Mouse (Mus musculus) frontal cortex, postnatal 10 days (tissue): ENCODE measurements around the gene Asic2.

Experiments
- DNase-seq, 2 experiments: peaks; one replicate each; pipeline ENCODE4 v3.0.0; 2022; ENCODE audit warnings: low spot score in 2 of 2, mixed read lengths in 1 of 2

Asic2 gene

DNA sequence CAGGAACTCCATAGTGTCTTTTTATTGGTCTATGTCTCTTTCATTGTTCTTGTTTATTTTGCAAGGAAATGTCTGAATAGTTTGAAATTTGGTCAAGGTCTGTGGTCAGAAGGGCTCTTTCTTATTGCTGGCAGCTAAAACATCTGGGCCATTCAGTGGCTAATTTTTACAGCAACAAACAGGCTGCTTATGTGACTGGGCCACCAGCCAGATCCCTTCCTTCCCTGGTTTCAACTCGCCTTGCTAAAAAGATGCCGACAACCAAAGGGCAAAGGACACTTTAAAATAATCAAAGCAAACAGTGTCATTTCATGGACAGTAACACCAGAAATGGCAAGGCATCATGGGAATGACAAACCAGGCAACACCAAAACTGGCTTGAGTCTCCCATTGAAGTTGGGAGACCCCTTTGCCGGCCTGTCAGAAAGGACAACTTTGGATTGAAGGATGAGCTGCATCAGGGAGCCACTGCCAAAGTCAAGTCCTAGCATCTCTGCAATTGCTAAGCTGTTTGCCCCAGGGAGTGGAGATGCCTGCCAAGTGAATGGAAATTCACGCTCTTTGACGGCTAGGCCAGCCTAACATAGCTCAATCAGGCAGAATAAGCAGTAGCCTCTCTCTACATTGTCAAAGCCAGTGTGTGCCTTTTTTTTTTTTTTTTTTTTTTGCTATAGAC lies 123.1 kb downstream of the Asic2 start:
- no peak for DNase-seq

DNA sequence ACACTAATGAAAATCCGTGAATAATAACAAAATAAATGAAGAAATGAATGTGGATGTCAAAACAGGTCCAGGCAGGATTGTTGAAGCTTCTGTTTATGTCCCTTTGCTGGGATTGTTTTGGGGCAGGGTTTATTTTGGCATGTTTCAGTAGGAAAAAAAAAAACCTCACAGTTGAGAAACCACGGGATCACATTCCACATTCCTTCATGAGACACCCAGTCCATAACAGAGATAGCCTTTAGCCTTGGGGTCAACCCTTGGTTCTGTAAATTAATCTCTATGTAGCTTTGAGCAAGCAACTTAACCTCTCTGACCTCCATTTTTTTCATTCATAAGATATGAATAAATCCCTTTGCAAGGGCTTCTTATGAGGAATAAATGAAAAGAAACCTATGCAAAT lies 127.3 kb downstream of the Asic2 start:
- DNase-seq: no peak

DNA sequence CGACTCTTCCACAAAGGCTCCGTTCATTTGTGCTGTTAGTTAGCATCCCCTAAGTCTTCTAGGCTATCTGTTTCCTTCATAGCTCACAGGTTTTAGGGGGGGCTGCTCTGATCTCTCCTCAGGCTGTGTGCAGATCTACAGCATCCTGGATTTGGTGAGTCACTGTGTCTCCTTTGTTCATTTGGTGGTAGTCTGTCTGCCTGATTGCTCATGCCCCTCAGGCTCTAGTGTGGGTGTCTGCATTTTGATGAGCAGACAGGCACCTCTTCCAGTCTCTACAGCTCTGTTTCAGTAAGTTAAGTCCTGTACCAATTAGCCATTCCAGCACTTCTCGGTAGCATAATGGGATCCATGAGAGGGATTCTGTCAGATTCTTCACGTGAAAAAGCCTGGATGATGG lies 129.8 kb downstream of the Asic2 start:
- DNase-seq: no peak

DNA sequence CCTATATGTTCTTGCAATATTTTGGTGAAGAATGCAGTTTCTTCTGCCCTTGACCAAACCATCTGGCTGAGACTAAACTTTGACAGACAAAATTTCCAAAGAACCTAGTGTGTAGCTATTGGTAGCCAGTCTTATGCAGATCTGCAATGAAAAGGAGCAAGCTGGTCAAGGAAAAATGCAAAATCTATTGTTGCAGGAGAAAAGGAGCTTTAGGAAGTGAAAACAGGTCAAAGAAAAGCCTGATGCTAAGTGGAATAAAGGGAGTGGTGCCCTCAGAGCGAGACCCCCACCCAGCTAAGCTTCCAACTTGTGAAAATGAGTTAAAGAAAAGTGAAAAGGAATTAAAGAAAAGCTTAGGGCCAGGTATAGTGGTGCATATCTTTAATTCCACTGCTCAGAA lies 135.9 kb downstream of the Asic2 start:
- no peak for DNase-seq

DNA sequence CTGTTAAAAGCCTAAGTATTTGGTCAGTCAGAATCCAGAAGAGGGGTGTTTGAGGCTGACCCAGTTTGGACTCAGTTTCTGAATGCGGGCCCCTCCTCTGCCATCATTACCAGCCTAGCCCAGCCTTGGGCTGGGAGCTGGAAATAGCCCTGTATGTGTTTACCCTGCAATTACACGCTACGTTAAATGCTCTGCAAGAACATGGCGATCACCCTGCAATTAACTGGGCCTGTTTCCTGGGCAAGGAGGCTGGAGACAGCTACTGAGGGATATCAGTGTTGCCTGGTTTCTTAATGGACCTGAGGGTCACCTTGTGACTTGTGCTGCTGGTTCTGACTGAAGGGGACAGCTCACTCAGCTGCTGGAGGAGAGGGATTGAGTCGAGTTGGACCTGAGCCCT lies 151.7 kb downstream of the Asic2 start:
- DNase-seq: no peak

DNA sequence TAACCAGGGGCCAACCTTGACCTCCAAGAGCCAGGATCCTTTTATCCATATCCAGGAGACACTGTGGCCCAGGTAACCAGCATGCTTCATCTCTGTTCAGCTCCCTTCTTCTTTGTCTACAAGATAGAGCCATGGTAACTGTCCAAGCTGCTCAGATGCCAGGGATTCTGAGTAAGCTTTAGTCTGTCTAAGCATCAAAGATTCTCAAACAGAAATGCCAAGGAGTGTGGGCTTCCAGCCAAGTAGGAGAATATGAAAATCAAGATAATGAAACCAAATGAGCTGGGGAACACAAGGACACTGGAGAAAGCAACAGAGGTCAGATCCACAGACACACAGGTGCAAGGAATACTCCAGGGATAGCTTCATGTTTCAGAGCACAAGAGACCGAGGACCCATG lies 153.4 kb downstream of the Asic2 start:
- peak in 1 of 2 experiments; percentile 35 for DNase-seq

DNA sequence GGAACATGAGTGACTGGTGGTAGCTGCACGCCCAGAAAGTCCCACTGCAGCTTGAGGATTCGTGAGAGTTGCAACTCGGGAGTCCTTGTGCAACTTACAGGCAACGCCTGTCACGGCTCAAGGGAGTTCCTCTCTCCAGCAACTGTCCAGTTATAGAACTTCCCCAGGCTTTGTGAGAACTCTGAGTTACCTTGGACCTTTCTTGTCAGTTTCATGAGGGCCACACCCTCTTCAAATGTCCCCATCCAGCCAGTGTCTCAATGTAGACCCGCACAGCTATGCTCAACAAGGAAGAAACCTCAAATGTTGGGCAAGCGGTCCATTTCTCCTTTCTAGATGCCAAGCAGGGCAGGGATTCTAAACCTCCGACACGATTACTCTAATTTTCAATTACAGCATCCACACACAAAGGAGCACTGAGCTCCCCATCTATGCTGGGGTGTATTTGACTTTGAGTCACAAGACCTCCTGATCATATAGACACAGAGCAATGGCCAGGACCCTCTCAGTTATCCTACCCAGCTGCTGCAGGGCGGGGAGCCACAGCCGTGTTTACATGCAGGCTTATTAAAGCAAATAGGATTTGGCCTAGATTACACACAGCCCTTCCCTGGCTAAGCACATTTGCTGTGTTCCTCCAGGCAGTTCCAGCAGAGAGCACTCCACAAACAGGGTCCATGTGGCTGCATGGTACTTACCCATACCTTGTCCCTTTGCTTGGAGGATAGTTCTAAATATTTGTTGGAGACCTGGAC lies 161.2 kb downstream of the Asic2 start:
- DNase-seq: no peak

DNA sequence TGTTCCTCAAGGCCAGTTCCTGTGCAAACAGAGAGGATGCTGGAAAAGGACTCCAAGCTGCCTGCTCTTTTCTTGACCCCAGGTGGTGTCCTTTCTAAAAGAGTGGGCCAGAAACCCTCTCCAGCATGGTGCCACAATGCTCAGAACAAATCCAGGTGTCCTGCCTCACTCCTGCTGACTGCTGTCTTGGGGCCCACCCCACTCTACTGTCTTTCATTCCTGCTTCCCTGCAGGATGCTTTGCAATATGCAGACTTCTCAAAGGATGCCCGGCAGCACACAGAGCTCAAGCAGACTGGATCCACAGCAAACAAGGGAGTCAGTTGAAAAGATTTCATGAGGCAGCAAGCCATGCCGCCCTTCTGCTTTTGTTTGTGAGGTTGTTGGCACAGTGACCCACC lies 164.7 kb downstream of the Asic2 start:
- no peak for DNase-seq

DNA sequence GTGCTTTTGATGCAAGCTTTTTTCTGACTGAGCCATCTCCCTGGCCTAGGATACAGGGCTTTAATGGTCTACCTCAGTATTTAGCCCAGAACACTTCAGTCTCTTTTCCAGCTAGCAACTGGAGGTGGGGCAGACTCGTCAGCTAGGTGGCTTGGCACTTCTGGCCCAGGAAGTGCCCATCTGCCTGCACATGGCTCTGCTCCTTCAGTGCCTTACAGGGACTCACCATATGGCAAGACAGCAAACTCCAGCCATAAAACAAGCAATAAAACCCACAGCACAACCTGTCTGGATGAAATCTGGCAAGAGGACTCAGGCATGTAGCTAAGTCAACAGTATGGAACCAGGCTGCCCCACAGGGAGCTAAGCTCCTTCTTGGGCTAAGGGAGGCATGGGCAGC lies 165.6 kb downstream of the Asic2 start:
- no peak for DNase-seq

DNA sequence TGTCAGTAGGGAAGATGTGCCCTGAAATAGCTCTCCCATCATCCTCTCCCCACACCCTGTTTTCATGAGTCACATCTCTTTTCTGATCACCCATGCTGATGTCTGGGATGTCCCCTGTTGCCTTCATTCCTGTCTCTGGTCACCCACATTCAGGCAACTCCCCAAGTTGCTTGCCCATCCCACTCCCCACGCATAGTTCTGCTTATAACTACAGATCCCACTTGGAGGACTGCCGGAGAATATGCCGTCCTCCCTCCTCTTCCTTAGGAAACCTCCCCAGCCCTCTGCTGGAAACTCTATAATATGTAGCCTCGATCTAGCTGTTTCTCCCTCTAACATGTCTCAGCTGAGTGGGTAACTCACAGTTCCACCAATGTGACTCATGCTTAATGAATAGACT lies 167.4 kb downstream of the Asic2 start:
- peak in 1 of 2 experiments; percentile 44 for DNase-seq

DNA sequence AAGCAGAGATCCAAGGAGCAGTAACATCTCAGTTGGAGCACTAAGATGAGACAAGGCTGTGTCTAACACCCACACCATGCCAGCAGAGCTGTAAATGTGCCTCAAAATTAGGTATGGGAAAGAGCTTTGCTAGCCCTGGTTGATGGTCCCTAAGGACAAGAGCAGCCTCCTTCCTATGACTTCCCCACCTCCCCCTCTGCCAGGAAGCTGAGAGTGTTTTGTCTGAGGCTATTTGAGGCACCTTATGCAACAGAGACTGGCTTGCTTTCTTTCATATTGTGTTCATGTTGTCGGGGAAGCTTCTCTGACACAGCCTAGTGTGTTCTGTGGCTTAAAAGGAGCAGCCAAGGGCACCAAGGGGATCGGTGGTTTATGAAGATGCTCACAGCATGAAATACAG lies 174.7 kb downstream of the Asic2 start:
- DNase-seq: no peak

DNA sequence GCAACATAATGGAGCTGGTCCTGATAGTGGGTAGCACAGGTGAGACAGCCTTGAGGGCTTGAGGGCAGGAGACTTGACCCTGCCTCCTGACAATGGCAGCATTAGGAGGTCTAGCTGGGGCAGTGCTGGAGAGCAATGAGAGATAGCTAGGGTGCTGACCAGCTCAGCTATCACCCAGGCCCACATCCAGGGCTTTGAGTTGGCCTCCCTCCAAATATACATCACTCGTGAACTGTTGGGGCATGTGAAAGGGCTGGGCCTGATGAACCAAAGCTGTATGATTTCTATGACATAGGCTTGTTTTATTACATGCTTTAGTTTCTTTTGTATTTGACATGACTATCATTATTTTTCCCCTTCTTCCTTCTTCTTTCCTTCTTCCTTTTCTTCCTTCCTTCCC lies 176.7 kb downstream of the Asic2 start:
- no peak for DNase-seq

DNA sequence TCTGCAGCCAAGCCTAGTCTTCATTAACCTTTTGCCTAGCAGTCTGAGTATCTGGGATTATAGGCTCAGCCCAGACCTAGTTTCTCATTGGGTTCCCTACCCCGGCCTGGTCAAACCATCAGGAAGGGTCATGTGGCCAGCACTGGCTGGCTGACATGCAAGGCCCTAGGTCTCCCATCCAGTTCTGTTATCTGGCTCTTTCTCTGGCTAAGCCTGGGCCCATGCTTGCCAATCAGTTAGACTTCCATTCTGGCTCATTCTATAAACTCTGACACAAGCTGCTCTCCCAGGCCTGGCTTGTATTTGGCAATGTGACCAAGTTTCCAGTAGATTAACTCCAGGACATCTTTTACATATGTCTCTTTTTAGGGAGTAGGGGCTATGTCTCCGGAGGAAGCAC lies 187.7 kb downstream of the Asic2 start:
- DNase-seq: no peak

DNA sequence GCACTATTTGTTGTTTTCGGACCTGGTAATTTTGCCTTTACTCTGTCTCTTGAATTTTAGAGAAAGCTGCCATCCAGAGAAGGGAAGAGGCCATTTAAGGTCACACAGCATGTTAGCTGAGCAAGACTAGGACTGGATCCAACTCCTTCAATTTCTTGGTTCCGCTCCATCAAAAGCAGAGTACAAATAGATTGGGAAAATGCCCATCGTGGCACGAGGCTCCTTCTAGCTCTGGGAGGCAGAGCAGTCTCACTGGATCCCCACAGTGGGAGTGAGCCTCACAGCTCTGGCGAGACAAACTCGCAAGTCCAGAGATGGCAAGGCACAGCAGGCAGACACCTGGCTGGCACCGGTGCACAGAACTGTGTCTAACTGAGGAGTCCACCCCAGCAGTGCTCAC lies 188.4 kb downstream of the Asic2 start:
- peak; percentile 51 to 52 for DNase-seq

DNA sequence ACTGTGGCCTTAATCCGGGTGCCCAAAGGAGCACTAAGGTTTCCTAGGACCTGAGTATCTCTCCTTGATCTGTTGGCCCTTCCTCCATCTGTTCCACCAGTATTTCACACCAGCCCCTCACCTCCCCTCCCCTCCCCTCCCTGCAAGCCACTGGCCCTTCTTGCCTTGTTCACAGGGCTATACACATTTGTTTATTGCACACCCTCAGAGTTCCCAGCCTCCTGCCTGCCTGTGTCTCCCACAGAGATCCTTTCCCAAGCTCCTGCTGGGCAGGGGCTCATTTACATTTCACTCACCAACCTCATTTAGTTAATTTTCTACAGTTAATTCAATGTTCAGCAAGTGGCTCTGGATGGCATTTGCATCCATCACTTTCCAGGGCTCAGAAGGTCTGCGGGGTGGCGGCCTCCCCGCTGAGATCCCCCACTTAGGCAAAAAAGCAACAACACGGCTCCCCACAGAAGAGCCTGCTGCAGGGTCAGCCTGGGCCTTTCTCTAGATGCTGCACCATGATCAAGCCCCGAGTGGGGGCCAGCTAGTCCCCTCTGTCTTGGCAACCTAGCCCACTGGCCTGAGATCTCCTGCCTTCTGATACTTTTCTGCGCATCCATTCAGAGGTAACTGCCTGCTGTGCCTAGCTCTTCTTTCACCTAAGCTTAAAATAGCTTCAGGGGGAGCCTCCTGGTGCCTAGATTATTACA lies 196.9 kb downstream of the Asic2 start:
- DNase-seq: no peak

DNA sequence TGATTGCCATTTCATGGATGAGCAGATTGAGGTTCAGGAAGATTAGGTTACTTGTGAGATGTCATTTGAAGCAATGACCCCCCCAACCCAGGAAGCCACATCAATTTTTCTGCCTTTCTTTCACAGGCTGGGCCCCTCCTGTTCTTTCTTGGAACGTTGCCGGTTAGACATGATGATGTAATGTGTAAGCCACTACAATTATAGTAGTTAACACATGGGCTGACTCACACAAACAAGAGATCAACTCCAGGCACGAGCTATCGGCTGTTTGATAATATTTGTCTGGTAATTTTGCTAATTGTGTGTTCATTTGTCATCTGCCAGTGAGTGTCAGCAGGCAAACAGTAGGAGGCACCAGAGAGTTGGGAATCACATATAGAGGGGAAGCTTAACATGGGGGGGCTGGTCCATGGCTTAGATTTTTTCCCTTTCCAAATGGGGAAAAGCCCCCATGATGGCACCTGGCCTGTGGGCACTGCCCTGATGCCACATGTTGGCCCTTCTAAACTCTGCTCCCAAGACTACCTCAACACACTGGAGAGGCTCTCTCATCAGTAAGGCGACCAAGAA lies 198.5 kb downstream of the Asic2 start:
- no peak for DNase-seq

DNA sequence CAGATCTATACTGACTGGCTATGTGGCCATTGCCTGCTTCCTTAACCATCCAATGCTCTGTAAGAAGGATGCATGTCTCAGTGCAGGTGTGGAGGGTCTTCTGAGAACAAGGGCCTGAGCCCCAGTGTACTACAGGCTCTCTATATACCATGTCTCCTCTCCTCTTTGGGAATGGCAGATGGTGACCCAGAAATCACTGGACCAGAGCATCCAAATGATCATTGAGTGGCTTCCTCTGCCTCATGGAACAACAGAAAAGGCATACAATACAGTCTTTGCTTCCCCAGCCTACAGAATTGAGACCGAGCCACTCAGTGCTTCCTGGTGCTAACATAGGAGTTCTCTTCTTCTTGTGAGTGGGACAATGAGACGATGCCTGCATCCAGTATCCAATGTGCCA lies 200.0 kb downstream of the Asic2 start:
- DNase-seq: no peak

DNA sequence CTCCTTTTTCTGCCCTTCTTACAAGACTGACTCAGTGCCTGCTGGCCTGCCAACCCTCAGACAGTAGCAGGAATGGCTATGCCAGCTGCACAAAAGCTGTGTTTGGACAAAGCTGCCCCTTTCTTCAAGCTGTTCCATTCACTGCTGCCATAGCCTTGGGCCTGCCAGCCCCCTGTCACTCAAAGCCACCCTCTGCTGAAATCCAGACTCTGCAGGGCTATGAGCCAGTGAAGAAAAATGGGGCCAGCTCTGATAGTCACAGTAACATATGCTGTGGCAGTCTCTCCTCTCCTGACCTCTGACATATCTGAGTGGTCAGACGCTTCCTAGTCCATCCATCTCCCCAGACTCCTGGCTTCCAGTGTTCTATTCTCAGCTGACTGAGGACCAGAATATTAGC lies 200.5 kb downstream of the Asic2 start:
- peak; percentile 58 to 61 for DNase-seq

DNA sequence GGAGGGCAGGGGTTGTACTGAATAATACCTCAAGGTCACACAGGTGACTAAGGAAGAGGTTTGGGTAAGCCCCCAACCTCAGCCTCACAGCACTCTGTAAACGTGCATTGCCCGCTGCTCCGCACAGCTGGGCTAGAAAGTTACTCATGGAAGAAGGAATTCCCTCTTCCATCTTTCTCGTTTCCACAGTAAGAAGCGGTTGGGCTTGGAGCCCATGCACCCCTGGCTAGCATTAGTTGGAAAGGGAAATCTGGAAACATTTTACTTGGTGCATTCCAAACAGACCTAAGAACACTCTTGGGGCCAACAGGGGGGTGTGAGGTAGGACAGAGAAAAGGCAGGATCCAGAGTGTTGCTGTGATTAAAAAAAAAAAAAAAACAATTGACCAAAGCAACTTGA lies 203.0 kb downstream of the Asic2 start:
- no peak for DNase-seq

DNA sequence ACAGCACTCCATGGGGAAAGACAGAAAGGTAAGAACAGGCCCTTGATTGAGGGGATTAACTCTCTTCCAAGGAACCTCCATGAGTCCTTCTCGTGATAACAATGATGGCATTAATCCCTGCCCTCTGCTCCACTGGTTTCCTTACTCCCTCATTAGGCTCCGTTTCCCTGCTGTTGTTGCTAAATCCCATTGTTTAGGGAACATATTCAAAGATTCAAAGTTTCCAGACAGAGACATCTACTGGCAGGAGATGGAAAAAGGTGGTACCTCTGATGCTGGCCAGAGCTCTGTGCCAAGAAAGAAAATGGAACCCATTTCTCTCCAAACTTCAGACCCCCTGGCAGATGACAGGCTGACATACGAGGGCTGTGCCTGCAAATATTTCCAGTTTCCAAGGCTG lies 203.5 kb downstream of the Asic2 start:
- no peak for DNase-seq

DNA sequence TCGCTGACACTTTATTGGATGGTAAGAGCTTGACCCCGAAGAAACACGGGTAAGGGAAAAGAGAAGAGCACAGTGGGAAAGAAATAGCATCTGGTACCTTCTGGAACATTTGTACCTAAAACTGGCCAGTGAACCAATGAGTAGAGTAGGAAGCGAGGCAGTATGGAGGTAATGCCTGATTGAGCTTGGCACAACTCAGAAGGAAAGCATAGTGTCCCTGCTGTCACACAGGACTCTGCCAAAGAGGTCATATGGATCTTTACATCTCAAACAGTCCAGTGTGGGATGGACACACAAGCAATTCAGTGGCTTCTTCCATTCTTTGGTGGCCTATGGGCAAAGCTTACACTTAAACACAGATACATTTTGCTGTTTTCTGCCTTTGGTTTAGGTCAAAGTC lies 211.0 kb downstream of the Asic2 start:
- no peak for DNase-seq

DNA sequence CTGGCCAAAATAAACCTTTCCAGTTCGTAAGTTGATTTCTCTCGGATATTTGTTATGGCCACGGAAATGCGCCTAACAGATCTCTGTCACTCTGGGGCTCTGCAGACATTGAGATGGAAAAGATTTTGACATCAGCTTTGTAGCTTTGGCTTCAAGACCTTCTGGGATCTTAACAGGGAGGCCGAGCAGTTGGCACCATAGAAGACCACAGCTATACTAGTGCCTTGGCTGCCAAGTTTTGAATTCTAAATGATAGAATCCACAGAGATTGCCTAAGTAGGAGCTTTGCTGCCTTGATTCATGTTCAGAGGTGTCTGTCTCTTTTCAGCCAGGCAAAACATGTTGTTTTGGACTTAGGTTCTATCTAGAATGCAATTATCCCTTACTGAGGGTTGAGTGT lies 217.4 kb downstream of the Asic2 start:
- DNase-seq: no peak

DNA sequence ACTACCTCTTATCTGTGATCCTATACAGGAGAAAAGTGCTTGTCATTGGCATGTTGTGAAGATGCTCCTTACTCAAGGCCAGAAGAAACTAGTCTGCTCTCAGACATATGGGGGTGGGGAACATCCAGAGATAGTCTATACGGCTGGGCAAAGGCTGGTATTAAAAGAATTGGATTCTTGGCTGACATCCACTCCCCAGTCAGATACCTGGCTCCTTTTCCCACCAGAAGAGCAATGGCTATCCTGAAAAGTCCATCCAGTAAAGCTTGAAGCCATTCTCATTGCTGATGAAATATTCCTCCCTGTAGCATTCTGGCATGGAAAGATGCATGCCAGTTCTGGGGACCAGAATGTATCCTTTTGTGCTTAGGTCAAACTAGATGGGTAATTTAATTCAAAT lies 218.2 kb downstream of the Asic2 start:
- DNase-seq: no peak
